Mouse (Mus musculus): Measurements from ENCODE around the gene Jag1.

DNA sequence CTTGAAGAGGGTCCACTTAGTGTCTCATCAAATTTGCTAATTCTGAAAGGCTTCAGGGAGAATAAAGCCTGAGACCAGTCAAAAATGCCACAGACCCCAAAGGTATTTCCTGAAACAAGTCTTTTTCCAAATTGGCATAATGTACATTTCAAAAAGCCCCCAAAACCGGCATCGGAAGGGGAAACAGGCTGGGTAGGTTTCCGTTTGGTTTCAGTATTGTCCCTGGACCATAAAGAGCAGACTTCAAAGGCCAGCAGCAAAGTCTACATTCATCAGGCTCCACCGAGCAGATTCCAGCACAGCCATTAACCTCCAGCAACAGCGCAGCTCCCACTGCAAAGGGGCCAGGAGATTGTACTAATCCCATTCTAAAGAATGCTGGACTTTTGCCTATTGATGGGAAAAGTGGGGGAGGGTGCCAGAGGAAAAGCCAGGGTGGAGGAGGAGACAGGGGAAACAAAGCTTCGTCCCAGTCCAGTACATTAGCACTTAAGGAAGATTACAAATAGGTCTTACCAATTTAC is 17.2 kb downstream of the Jag1 start:
- TF ChIP-seq CTCF (conservative IDR thresholded peaks at IDR 0.05 in 1 of 2, IDR thresholded peaks at IDR 0.05 in 1 of 2; ENCODE audit: low read depth in 2 of 2, low read length in 2 of 2): no peak
- TF ChIP-seq MYC (IDR thresholded peaks at IDR 0.05; ENCODE audit: low read depth, low read length): no peak
- no peak for TF ChIP-seq MAZ (IDR thresholded peaks at IDR 0.05; ENCODE audit: low read depth, low read length)
- TF ChIP-seq USF1 (IDR thresholded peaks at IDR 0.05; ENCODE audit: low read depth, low read length): no peak
- no peak for TF ChIP-seq POLR2A (IDR thresholded peaks at IDR 0.05; ENCODE audit: low read depth, low read length)
- TF ChIP-seq EP300 (IDR thresholded peaks at IDR 0.05; ENCODE audit: low read length): no peak
- TF ChIP-seq GABPA (IDR thresholded peaks at IDR 0.05; ENCODE audit: insufficient replicate concordance, low read depth, low read length): no peak
- no peak for TF ChIP-seq POLR2AphosphoS2 (IDR thresholded peaks at IDR 0.05; ENCODE audit: low read depth, low read length)
- TF ChIP-seq HCFC1 (IDR thresholded peaks at IDR 0.05; ENCODE audit: low read depth, low read length): no peak
- TF ChIP-seq ETS1 (conservative IDR thresholded peaks at IDR 0.05; ENCODE audit: low read depth, low read length): no peak
- TF ChIP-seq TBP (conservative IDR thresholded peaks at IDR 0.05; ENCODE audit: low read depth, low read length): no peak
- TF ChIP-seq MAFK (IDR thresholded peaks at IDR 0.05; ENCODE audit: insufficient replicate concordance, low read length): no peak
- TF ChIP-seq CHD2 (IDR thresholded peaks at IDR 0.05; ENCODE audit: low read length): no peak

Data from CH12.LX (cell line).